Mouse (Mus musculus): ENCODE data around the gene Nav2. TPM values are rescaled to one million over a fixed set of nuclear protein-coding genes. Genes with fewer than 3 reads are reported as not detected.

Gene Nav2
- total and polyA plus RNA-seq, 3 experiments: under 0.01 TPM; not detected in 2

DNA sequence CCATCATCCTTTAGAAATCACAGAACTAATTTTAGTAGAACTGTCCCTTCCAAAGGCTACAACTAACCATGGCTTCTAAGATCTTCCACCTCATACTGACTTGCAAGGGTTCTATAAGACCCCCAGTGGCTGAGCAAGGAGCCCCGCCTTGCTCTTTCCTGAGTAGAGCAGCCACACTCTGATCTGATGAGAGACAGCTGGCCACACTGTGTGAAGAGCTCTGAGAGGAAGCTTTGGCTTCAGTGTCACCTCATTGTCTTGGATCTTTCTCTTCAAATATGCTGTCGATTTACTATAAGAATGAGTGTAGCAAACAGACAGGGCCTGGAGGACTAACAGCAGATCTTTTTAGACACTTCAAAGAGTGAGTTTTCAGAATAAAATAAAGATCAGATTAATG lies 673.4 kb downstream of the Nav2 start:
- no peak for TF ChIP-seq MAX (IDR thresholded peaks at IDR 0.05; ENCODE audit: low read length)
- in situ Hi-C loops (cut with MboI; ENCODE audit: low pct_ligation_motif_present, low pct_unique_long_range_greater_than_20kb, low sequenced_read_pairs): no loop called here
- no peak overlapping the region for H3K9ac ChIP-seq (ENCODE audit: insufficient read depth, low read depth)

DNA sequence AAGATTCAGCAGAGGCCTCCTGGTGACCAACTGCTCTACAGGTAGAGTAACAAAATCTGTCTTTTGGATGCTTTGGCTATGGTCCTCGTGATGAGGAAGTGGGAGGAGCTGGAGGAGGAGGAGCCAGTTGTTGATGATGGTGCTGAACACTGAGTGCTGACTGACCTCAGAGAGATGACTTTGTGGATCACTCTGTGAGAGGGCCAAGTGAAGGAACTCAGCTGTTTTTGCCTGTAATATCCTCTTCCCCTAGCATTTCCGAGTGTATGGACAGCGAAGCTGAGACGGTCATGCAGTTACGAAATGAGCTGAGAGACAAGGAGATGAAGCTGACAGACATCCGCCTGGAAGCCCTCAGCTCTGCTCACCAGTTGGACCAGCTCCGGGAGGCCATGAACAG lies 674.0 kb downstream of the Nav2 start:
- no peaks in the 10 kb centered on the region for H3K27me3 ChIP-seq (replicated peaks)
- no peak overlapping the region for H3K4me3 ChIP-seq (replicated peaks in 1 of 3; ENCODE audit: low read depth in 2 of 3, low read length in 2 of 3, poor library complexity in 1 of 3)
- no peaks in the 10 kb centered on the region for H3K79me2 ChIP-seq (replicated peaks; ENCODE audit: control insufficient read depth, extremely low read depth, insufficient read depth, poor library complexity, severe bottlenecking)
- H3K27ac ChIP-seq (ENCODE audit: insufficient read depth, low read depth): no peak overlapping the region
- H3K9ac ChIP-seq (ENCODE audit: insufficient read depth, low read depth): no peak overlapping the region
- H3K36me3 ChIP-seq (replicated peaks in 1 of 2; ENCODE audit: control insufficient read depth in 1 of 2, insufficient read depth in 1 of 2, low read length in 1 of 2): no peaks in the 10 kb centered on the region
- in situ Hi-C loops (cut with MboI; ENCODE audit: low pct_ligation_motif_present, low pct_unique_long_range_greater_than_20kb, low sequenced_read_pairs): no loop called here
- dilution Hi-C loops (cut with MboI; ENCODE audit: extremely low pct_ligation_motif_present, extremely low pct_unique_long_range_greater_than_20kb, low sequenced_read_pairs): no loop called here
- no peaks in the 10 kb centered on the region for H3K9me3 ChIP-seq (replicated peaks; ENCODE audit: low read length)
- no peaks in the 10 kb centered on the region for H3K4me1 ChIP-seq (ENCODE audit: control insufficient read depth in 1 of 2, insufficient read depth in 2 of 2)
- DNase-seq (ENCODE audit: extremely low read depth): no peak
- no peak for TF ChIP-seq ZNF384 (IDR thresholded peaks at IDR 0.05; ENCODE audit: low read depth, low read length)
- no peak for TF ChIP-seq MXI1 (IDR thresholded peaks at IDR 0.05; ENCODE audit: low read depth, low read length)
- TF ChIP-seq BHLHE40 (IDR thresholded peaks at IDR 0.05; ENCODE audit: low read depth, low read length): no peak
- TF ChIP-seq JUND (conservative IDR thresholded peaks at IDR 0.05; ENCODE audit: low read depth, low read length): no peak
- no peak for TF ChIP-seq MAFK (IDR thresholded peaks at IDR 0.05; ENCODE audit: insufficient replicate concordance, low read length)
- TF ChIP-seq USF2 (conservative IDR thresholded peaks at IDR 0.05; ENCODE audit: low read depth, low read length): no peak
- no peak overlapping the region for H3K4me2 ChIP-seq (ENCODE audit: insufficient read depth, low read depth, poor library complexity, severe bottlenecking)

More for the DNA sequence above, 673.4 kb downstream of the Nav2 start:
- no peak overlapping the region for H3K27ac ChIP-seq (ENCODE audit: insufficient read depth, low read depth)
- H3K4me3 ChIP-seq (replicated peaks in 1 of 3; ENCODE audit: low read depth in 2 of 3, low read length in 2 of 3, poor library complexity in 1 of 3): no peak overlapping the region
- DNase-seq (ENCODE audit: extremely low read depth): no peak
- H3K79me2 ChIP-seq (replicated peaks; ENCODE audit: control insufficient read depth, extremely low read depth, insufficient read depth, poor library complexity, severe bottlenecking): no peaks in the 10 kb centered on the region
- no peaks in the 10 kb centered on the region for H3K27me3 ChIP-seq (replicated peaks)
- H3K9me3 ChIP-seq (replicated peaks; ENCODE audit: low read length): no peaks in the 10 kb centered on the region
- no peaks in the 10 kb centered on the region for H3K36me3 ChIP-seq (replicated peaks in 1 of 2; ENCODE audit: control insufficient read depth in 1 of 2, insufficient read depth in 1 of 2, low read length in 1 of 2)
- no peak overlapping the region for H3K4me2 ChIP-seq (ENCODE audit: insufficient read depth, low read depth, poor library complexity, severe bottlenecking)
- H3K4me1 ChIP-seq (ENCODE audit: control insufficient read depth in 1 of 2, insufficient read depth in 2 of 2): no peaks in the 10 kb centered on the region
- dilution Hi-C loops (cut with MboI; ENCODE audit: extremely low pct_ligation_motif_present, extremely low pct_unique_long_range_greater_than_20kb, low sequenced_read_pairs): no loop called here

DNA sequence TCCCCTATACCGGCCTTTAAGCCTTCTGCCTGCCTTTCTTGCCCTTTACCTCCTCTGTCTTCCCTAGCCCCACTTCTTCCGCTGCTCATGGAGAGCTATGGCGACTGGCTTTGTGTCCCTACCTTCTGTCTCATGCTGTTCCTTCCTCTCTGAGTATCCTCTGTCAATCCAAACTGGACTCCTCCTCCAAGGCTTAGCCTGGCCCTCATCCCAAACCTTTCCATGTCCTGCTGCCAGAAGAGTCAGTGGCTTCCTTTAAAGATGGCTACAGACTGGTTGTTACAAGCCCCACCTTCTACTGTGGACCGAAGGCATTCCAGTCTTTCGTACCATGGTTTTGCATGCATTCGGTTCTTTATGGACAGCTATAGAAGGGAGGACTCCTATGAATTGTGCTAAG lies 674.7 kb downstream of the Nav2 start:
- dilution Hi-C loops (cut with MboI; ENCODE audit: extremely low pct_ligation_motif_present, extremely low pct_unique_long_range_greater_than_20kb, low sequenced_read_pairs) (no loop called here), in situ Hi-C loops (cut with MboI; ENCODE audit: low pct_ligation_motif_present, low pct_unique_long_range_greater_than_20kb, low sequenced_read_pairs) (no loop called here)
- Histone ChIP-seq H3K9ac (ENCODE audit: insufficient read depth, low read depth) (no peak overlapping the region), H3K27me3 (replicated peaks) (no peaks in the 10 kb centered on the region), H3K79me2 (replicated peaks; ENCODE audit: control insufficient read depth, extremely low read depth, insufficient read depth, poor library complexity, severe bottlenecking) (no peaks in the 10 kb centered on the region), H3K4me3 (replicated peaks in 1 of 3; ENCODE audit: low read depth in 2 of 3, low read length in 2 of 3, poor library complexity in 1 of 3) (no peak overlapping the region), H3K4me1 (ENCODE audit: control insufficient read depth in 1 of 2, insufficient read depth in 2 of 2) (no peaks in the 10 kb centered on the region), H3K36me3 (replicated peaks in 1 of 2; ENCODE audit: control insufficient read depth in 1 of 2, insufficient read depth in 1 of 2, low read length in 1 of 2) (no peaks in the 10 kb centered on the region), H3K4me2 (ENCODE audit: insufficient read depth, low read depth, poor library complexity, severe bottlenecking) (no peak overlapping the region), H3K9me3 (replicated peaks; ENCODE audit: low read length) (no peaks in the 10 kb centered on the region), H3K27ac (ENCODE audit: insufficient read depth, low read depth) (no peak overlapping the region)
- DNase-seq (ENCODE audit: extremely low read depth): no peak
- TF ChIP-seq SMC3 (IDR thresholded peaks at IDR 0.05; ENCODE audit: low read depth, low read length) (no peak), IRF4 (IDR thresholded peaks at IDR 0.05; ENCODE audit: low read depth, low read length) (no peak), HCFC1 (IDR thresholded peaks at IDR 0.05; ENCODE audit: low read depth, low read length) (no peak), CTCF (conservative IDR thresholded peaks at IDR 0.05 in 1 of 2, IDR thresholded peaks at IDR 0.05 in 1 of 2; ENCODE audit: low read depth in 2 of 2, low read length in 2 of 2) (no peak)
